Mouse (Mus musculus) liver, embryonic 14 days (tissue): Measurements from ENCODE around the gene Fxyd5. TPM values are rescaled to one million over a fixed set of nuclear protein-coding genes. Genes with fewer than 3 reads are reported as not detected.

Experiments used
- polyA plus RNA-seq: library from polyadenylated mRNA; depleted of rRNA; stranded (reverse); fragments of >200 nt; gene quantifications from 2 replicates; pipeline ENCODE4 v1.2.3, GENCODE M21; 2012; rRNA removed

Gene Fxyd5
- 10.0 and 11.3 TPM in 2 replicates for polyA plus RNA-seq

GRCm38 (mm10) chr7:31042431-31042910, at the start of gene Fxyd5:
TSS of gene Fxyd5 (minus strand) at chr7:31042481.

GRCm38 (mm10) chr7:31076492-31076891, 34.2 kb upstream of the Fxyd5 start, which contains the start of gene Fxyd3:
TSS of gene Fxyd3 (minus strand) at chr7:31076704.

GRCm38 (mm10) chr7:31059108-31059507, 16.8 kb upstream of the Fxyd5 start, which contains the start of gene Lgi4:
TSS of gene Lgi4 (plus strand) at chr7:31059342.

GRCm38 (mm10) chr7:31057071-31057470, 14.8 kb upstream of the Fxyd5 start, which contains the start of gene Fxyd1:
TSS of gene Fxyd1 (minus strand) at chr7:31057199.

GRCm38 (mm10) chr7:31051321-31052021, 9.2 kb upstream of the Fxyd5 start, which contains the start of gene Fxyd7:
TSS of gene Fxyd7 (minus strand) at chr7:31051467.

Other genes starting within 250 kb of the Fxyd5 start
- 0.31 and 0.33 TPM in 2 replicates for gene Ffar2, start 218.7 kb downstream of the Fxyd5 start, polyA plus RNA-seq
- not detected in 2 replicates for gene Ffar3, start 186.3 kb downstream of the Fxyd5 start, polyA plus RNA-seq
- gene Ffar1, start 180.9 kb downstream of the Fxyd5 start, polyA plus RNA-seq, result not detected in 2 replicates
- gene Cd22, start 162.1 kb downstream of the Fxyd5 start, polyA plus RNA-seq, result 0.23 and 0.37 TPM in 2 replicates
- gene Mag, start 127.6 kb downstream of the Fxyd5 start, polyA plus RNA-seq, result 0.17 and 0.22 TPM in 2 replicates
- not detected in 2 replicates for gene Hamp2, start 117.8 kb downstream of the Fxyd5 start, polyA plus RNA-seq
- 11.4 and 20.4 TPM in 2 replicates for gene Hamp, start 98.4 kb downstream of the Fxyd5 start, polyA plus RNA-seq
- 45.8 and 51.7 TPM in 2 replicates for gene Usf2, start 85.7 kb downstream of the Fxyd5 start, polyA plus RNA-seq
- gene Lsr, start 69.0 kb downstream of the Fxyd5 start, polyA plus RNA-seq, result 11.5 and 13.7 TPM in 2 replicates
- gene Fam187b, start 68.7 kb downstream of the Fxyd5 start, polyA plus RNA-seq, result 1.3 TPM in 2 replicates
- 0.06 and 0.17 TPM in 2 replicates for gene Fxyd7, start 9.0 kb upstream of the Fxyd5 start, polyA plus RNA-seq
- gene Fxyd1, start 14.7 kb upstream of the Fxyd5 start, polyA plus RNA-seq, result 25.3 and 31.9 TPM in 2 replicates
- gene Lgi4, start 16.9 kb upstream of the Fxyd5 start, polyA plus RNA-seq, result 0.03 and 0.06 TPM in 2 replicates
- 0.18 and 0.62 TPM in 2 replicates for gene Fxyd3, start 34.2 kb upstream of the Fxyd5 start, polyA plus RNA-seq
- gene Hpn, start 72.8 kb upstream of the Fxyd5 start, polyA plus RNA-seq, result 38.6 and 43.5 TPM in 2 replicates
- gene Scn1b, start 84.5 kb upstream of the Fxyd5 start, polyA plus RNA-seq, result 0.86 and 0.97 TPM in 2 replicates
- 17.4 and 19.4 TPM in 2 replicates for gene Gramd1a, start 113.4 kb upstream of the Fxyd5 start, polyA plus RNA-seq
- gene Scgb2b2, start 248.0 kb upstream of the Fxyd5 start, polyA plus RNA-seq, result not detected in 2 replicates
- not detected in 2 replicates for gene Scgb1b2, start 249.3 kb upstream of the Fxyd5 start, polyA plus RNA-seq